Mouse (Mus musculus): ENCODE data around the gene Mapk3.

- TF ChIP-seq CHD1 (IDR thresholded peaks at IDR 0.05; ENCODE audit: low read depth, low read length) (no peak), POLR2A (IDR thresholded peaks at IDR 0.05; ENCODE audit: control insufficient read depth in 1 of 2, insufficient read depth in 1 of 2, low read depth in 1 of 2, low read length in 2 of 2, poor library complexity in 1 of 2) (no peak), TAL1 (IDR thresholded peaks at IDR 0.05; ENCODE audit: low read length) (no peak), MYC (IDR thresholded peaks at IDR 0.05; ENCODE audit: low read depth, low read length) (no peak), CTCF (IDR thresholded peaks at IDR 0.05 in 2 of 3, conservative IDR thresholded peaks at IDR 0.05 in 1 of 3; ENCODE audit: control insufficient read depth in 1 of 3, insufficient read depth in 1 of 3, low read depth in 2 of 3, low read length in 3 of 3, poor library complexity in 1 of 3, severe bottlenecking in 1 of 3) (no peak), GATA1 (IDR thresholded peaks at IDR 0.05; ENCODE audit: low read depth, low read length) (no peak), EP300 (IDR thresholded peaks at IDR 0.05; ENCODE audit: low read depth in 1 of 2, low read length in 2 of 2) (no peak), HCFC1 (IDR thresholded peaks at IDR 0.05; ENCODE audit: low read depth, low read length) (no peak), MAZ (IDR thresholded peaks at IDR 0.05; ENCODE audit: low read depth, low read length) (no peak), ETS1 (IDR thresholded peaks at IDR 0.05; ENCODE audit: low read depth, low read length) (no peak), NRF1 (IDR thresholded peaks at IDR 0.05; ENCODE audit: insufficient read depth, low read depth, low read length, poor library complexity, severe bottlenecking) (no peak), ZMIZ1 (IDR thresholded peaks at IDR 0.05; ENCODE audit: low read depth, low read length) (no peak)
These were observed 862 bp upstream of the Mapk3 start for GRCm38 (mm10) chr7:126758539-126758938.

Measured in MEL (cell line).